Mouse (Mus musculus) forebrain, embryonic 10.5 days (tissue): ENCODE data around the gene Sardh. TPM values are rescaled to one million over a fixed set of nuclear protein-coding genes. Genes with fewer than 3 reads are reported as not detected.
A peak's percentile ranks its signal among the peaks of the same experiment; 100 is the strongest.

Source experiments
- DNase-seq: peaks from one replicate; pipeline ENCODE4 v3.0.0-alpha.2; 2017; ENCODE audit warnings: low spot score; ENCODE audit errors: extremely low spot score
- H3K27ac ChIP-seq: fragments of 300-500 bp; sonication (generic); 2 replicates; pipeline ENCODE4 v1.5.1; 2016; ENCODE audit warnings: mild to moderate bottlenecking
- H3K27me3 ChIP-seq: fragments of 300-500 bp; sonication (generic); 2 replicates; pipeline ENCODE4 v1.6.1; 2016; ENCODE audit warnings: mild to moderate bottlenecking; ENCODE audit not compliant: poor library complexity, severe bottlenecking
- H3K36me3 ChIP-seq: fragments of 300-500 bp; sonication (generic); replicated peaks from 2 replicates; pipeline ENCODE4 v1.6.1; 2016; ENCODE audit warnings: mild to moderate bottlenecking, moderate library complexity
- H3K4me1 ChIP-seq: fragments of 300-500 bp; sonication (generic); 2 replicates; pipeline ENCODE4 v1.6.1; 2016
- H3K4me3 ChIP-seq: fragments of 300-500 bp; sonication (generic); 2 replicates; pipeline ENCODE4 v1.5.1; 2016; ENCODE audit warnings: mild to moderate bottlenecking, moderate library complexity
- H3K9me3 ChIP-seq: fragments of 300-500 bp; sonication (generic); 2 replicates; pipeline ENCODE4 v1.6.1; 2016; ENCODE audit warnings: mild to moderate bottlenecking, moderate library complexity
- WGBS: fragments of 180-500 bp; shearing (Covaris S2); methylation state at CpG from one replicate; pipeline ENCODE4 v1.1.7; 2016; 5-methylcytosine and 5-hydroxymethylcytosine counted together
- polyA plus RNA-seq: library from polyadenylated mRNA; unstranded; fragments of >200 nt; fragmentation: Nextera tagmentation; extraction: Ambion mirVana; gene quantifications from 2 replicates; pipeline ENCODE4 v1.2.1, GENCODE M21; 2016

The Sardh gene
- polyA plus RNA-seq, 1 experiment from 2014 or later = 1.8 TPM

- no peak for DNase-seq
- Histone ChIP-seq H3K4me1 (peaks cover 4% of the 10 kb centered on the region; the same call in 1 of the 2 replicates), H3K4me3 (no peak overlapping the region), H3K27me3 (no peaks in the 10 kb centered on the region), H3K9me3 (no peaks in the 10 kb centered on the region), H3K27ac (no peak overlapping the region), H3K36me3 (no peaks in the 10 kb centered on the region)
- WGBS = 84% methylated on average over 2 of the region's 2 CpGs
Measured at GRCm38 (mm10) chr2:27215537-27215936, 32.6 kb downstream of the Sardh start.

- no peak overlapping the region for H3K27ac ChIP-seq
- no peaks in the 10 kb centered on the region for H3K9me3 ChIP-seq
- H3K27me3 ChIP-seq = no peaks in the 10 kb centered on the region
- H3K4me3 ChIP-seq = no peak overlapping the region
- WGBS = 62% methylated on average over 8 of the region's 8 CpGs
- peaks cover 8% of the 10 kb centered on the region; the same call in 1 of the 2 replicates for H3K4me1 ChIP-seq
- no peak for DNase-seq
- no peaks in the 10 kb centered on the region for H3K36me3 ChIP-seq
Measured at GRCm38 (mm10) chr2:27211966-27212893, 35.9 kb downstream of the Sardh start.

GRCm38 (mm10) chr2:27210676-27211210 lies 37.4 kb downstream of the Sardh start:
- H3K36me3 ChIP-seq = no peaks in the 10 kb centered on the region
- no peak overlapping the region for H3K27ac ChIP-seq
- no peak overlapping the region for H3K4me3 ChIP-seq
- no peaks in the 10 kb centered on the region for H3K9me3 ChIP-seq
- DNase-seq = no peak
- peaks cover 7% of the 10 kb centered on the region; the same call in 1 of the 2 replicates for H3K4me1 ChIP-seq
- H3K27me3 ChIP-seq = no peaks in the 10 kb centered on the region
- WGBS = 93% methylated on average over 12 of the region's 12 CpGs

GRCm38 (mm10) chr2:27210255-27210654 lies 37.9 kb downstream of the Sardh start:
- Histone ChIP-seq H3K9me3 (no peaks in the 10 kb centered on the region), H3K27me3 (no peaks in the 10 kb centered on the region), H3K4me1 (peaks cover 7% of the 10 kb centered on the region; the same call in 1 of the 2 replicates), H3K27ac (no peak overlapping the region), H3K36me3 (no peaks in the 10 kb centered on the region), H3K4me3 (no peak overlapping the region)
- peak; percentile 36 for DNase-seq
- WGBS = 54% methylated on average over 7 of the region's 7 CpGs

- H3K27me3 ChIP-seq = no peaks in the 10 kb centered on the region
- peak overlapping the region; percentile 12; the same call in 1 of the 2 replicates for H3K27ac ChIP-seq
- no peaks in the 10 kb centered on the region for H3K9me3 ChIP-seq
- WGBS = 65% methylated on average over 5 of the region's 5 CpGs
- no peak overlapping the region for H3K4me3 ChIP-seq
- peaks cover 7% of the 10 kb centered on the region; the same call in 1 of the 2 replicates for H3K4me1 ChIP-seq
- H3K36me3 ChIP-seq = no peaks in the 10 kb centered on the region
- DNase-seq = no peak
Measured at GRCm38 (mm10) chr2:27209816-27210215, 38.3 kb downstream of the Sardh start.

GRCm38 (mm10) chr2:27209370-27209769 lies 38.8 kb downstream of the Sardh start:
- DNase-seq = no peak
- H3K36me3 ChIP-seq = no peaks in the 10 kb centered on the region
- H3K4me1 ChIP-seq = peaks cover 7% of the 10 kb centered on the region; the same call in 1 of the 2 replicates
- H3K4me3 ChIP-seq = no peak overlapping the region
- 82% methylated on average over 9 of the region's 9 CpGs for WGBS
- H3K27ac ChIP-seq = peak overlapping the region; percentile 12; the same call in 1 of the 2 replicates
- no peaks in the 10 kb centered on the region for H3K27me3 ChIP-seq
- H3K9me3 ChIP-seq = no peaks in the 10 kb centered on the region

- 87% methylated on average over 5 of the region's 5 CpGs for WGBS
Measured at GRCm38 (mm10) chr2:27207126-27207525, 41.0 kb downstream of the Sardh start.

GRCm38 (mm10) chr2:27206128-27206797 lies 41.9 kb downstream of the Sardh start:
- Histone ChIP-seq H3K9me3 (no peaks in the 10 kb centered on the region), H3K4me3 (no peak overlapping the region), H3K27me3 (no peaks in the 10 kb centered on the region), H3K27ac (no peak overlapping the region), H3K4me1 (peaks cover 7% of the 10 kb centered on the region; the same call in 1 of the 2 replicates), H3K36me3 (no peaks in the 10 kb centered on the region)
- no peak for DNase-seq
- 88% methylated on average over 15 of the region's 15 CpGs for WGBS

More at GRCm38 (mm10) chr2:27207126-27207525, 41.0 kb downstream of the Sardh start:
- Histone ChIP-seq H3K4me3 (no peak overlapping the region), H3K4me1 (peaks cover 7% of the 10 kb centered on the region; the same call in 1 of the 2 replicates), H3K36me3 (no peaks in the 10 kb centered on the region), H3K9me3 (no peaks in the 10 kb centered on the region), H3K27me3 (no peaks in the 10 kb centered on the region), H3K27ac (no peak overlapping the region)
- DNase-seq = no peak

- peaks cover 7% of the 10 kb centered on the region; the same call in 1 of the 2 replicates for H3K4me1 ChIP-seq
- H3K36me3 ChIP-seq = no peaks in the 10 kb centered on the region
- no peaks in the 10 kb centered on the region for H3K27me3 ChIP-seq
- no peak for DNase-seq
- no peak overlapping the region for H3K27ac ChIP-seq
- WGBS = 84% methylated on average over 10 of the region's 10 CpGs
- H3K9me3 ChIP-seq = no peaks in the 10 kb centered on the region
- no peak overlapping the region for H3K4me3 ChIP-seq
Measured at GRCm38 (mm10) chr2:27205666-27206065, 42.5 kb downstream of the Sardh start.

GRCm38 (mm10) chr2:27200586-27200985 lies 47.6 kb downstream of the Sardh start:
- no peaks in the 10 kb centered on the region for H3K9me3 ChIP-seq
- WGBS = 78% methylated on average over 1 of the region's 1 CpGs
- no peaks in the 10 kb centered on the region for H3K36me3 ChIP-seq
- H3K4me3 ChIP-seq = no peak overlapping the region
- no peak for DNase-seq
- peaks cover 11% of the 10 kb centered on the region for H3K4me1 ChIP-seq
- H3K27me3 ChIP-seq = no peaks in the 10 kb centered on the region
- H3K27ac ChIP-seq = no peak overlapping the region

GRCm38 (mm10) chr2:27198551-27199246 lies 49.4 kb downstream of the Sardh start:
- 0 out of 2 replicates have a peak overlapping the region, but pooled peaks have one; percentile 20 for H3K27ac ChIP-seq
- 60% methylated on average over 5 of the region's 5 CpGs for WGBS
- H3K4me3 ChIP-seq = no peak overlapping the region
- H3K9me3 ChIP-seq = no peaks in the 10 kb centered on the region
- H3K4me1 ChIP-seq = peaks cover 11% of the 10 kb centered on the region
- H3K27me3 ChIP-seq = no peaks in the 10 kb centered on the region
- DNase-seq = no peak
- no peaks in the 10 kb centered on the region for H3K36me3 ChIP-seq

GRCm38 (mm10) chr2:27189994-27190393 lies 58.1 kb downstream of the Sardh start:
- H3K4me3 ChIP-seq = no peak overlapping the region
- no peak for DNase-seq
- no peaks in the 10 kb centered on the region for H3K36me3 ChIP-seq
- peaks cover 9% of the 10 kb centered on the region; the same call in 1 of the 2 replicates for H3K4me1 ChIP-seq
- no peak overlapping the region for H3K27ac ChIP-seq
- no peaks in the 10 kb centered on the region for H3K9me3 ChIP-seq
- 69% methylated on average over 4 of the region's 4 CpGs for WGBS
- H3K27me3 ChIP-seq = no peaks in the 10 kb centered on the region
